Mouse (Mus musculus): ENCODE results near the gene Babam2.
"Not testable (repeated sequence)": the region's sequence is repeated elsewhere in the genome, so short reads cannot be mapped to it uniquely, and the experiment has no call there.

Gene Babam2

DNA sequence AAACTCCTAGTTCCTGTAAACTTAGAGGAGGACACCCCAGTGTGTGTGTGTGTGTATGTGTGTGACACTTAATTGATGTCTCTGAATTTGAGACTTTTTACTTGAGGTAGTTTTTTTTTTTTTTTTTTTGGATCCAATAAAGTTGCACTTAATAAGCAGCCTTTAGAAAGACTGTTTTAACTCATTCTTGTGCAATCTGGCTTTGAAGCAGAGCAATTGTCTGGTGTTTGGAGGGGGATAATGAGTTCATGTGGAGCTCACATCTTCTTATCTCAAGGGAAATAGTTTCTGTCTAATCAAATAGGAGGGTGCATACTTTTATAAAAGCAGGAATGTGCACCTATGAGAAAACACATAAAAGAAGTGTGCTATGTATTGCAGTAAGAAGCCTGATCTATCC lies 142.5 kb downstream of the Babam2 start:
- DNase-seq: no peak

DNA sequence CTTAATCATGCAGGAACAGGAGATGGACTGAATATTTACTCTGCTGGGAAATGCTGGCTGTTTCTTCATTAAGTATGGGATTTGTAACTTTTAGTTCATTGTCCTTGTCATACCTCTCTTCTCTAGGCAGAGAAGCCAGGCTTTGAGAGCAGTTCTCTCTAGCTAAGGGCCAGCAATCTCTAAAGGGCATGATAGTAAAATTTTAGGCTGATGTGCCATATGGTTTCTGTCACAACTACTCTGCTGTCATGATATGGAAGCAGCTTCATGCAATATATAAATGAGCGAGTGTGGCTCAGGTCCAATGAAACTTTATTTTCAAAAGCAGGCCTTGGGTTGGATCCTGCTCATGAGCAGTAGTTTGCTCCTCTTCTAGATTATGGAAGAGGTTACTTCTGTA lies 142.9 kb downstream of the Babam2 start:
- DNase-seq: no peak

DNA sequence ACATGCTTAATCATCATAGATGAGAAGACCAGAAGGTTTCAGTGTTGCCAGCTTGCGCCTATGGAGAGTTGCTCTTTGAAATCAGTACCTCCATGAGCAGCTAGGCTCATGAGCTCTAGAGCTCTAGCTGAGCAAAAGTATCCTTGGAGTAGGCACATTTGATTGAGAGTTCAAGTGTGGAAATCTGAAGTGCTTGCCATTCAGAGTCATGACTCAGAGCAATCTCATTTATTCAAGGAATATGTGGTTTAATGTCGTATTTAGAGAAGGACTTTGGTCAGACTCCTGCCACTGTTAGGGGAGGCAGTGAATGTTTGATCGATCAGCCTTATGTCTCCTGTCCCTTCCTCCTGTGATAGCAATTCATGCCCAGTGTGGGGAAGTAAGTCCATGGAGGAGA lies 147.4 kb downstream of the Babam2 start:
- DNase-seq: no peak

DNA sequence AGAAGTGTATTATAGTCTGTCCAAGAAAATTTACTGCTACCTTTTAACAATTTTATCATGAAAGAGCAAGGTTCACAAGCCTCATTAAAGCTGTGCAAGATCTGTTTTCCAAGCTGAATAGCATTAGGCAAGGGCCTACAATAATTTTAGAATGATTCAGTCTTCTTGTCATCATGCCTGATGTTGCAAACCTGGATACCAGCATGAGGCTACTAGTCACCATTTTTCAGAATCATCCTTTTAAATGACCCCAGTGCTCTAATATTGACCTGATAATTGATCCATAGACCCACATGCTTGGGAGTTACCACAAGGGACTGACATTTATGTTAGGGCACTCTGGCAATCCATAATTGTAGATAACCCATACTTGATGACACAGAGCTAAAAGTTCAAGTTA lies 149.5 kb downstream of the Babam2 start:
- no peak for DNase-seq

DNA sequence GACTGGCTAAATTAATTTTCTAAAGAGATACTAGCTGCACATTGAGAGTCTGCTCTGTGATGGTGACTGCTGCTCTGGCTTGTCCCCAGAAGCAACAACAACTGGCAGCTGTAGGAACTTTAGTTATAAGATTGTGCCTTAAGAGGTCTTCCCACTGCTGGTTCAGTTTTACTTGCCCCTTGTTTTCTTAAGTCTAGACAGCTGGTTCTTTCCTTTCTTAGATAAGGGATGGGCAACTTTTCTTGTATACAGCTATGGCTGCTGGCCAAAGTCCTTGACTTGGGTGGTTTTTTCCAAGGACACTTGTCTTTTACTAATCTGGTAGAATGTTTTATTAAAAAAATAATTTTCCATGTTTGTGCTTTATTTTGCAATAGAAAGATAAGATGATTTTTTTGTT lies 151.5 kb downstream of the Babam2 start:
- no peak for DNase-seq

DNA sequence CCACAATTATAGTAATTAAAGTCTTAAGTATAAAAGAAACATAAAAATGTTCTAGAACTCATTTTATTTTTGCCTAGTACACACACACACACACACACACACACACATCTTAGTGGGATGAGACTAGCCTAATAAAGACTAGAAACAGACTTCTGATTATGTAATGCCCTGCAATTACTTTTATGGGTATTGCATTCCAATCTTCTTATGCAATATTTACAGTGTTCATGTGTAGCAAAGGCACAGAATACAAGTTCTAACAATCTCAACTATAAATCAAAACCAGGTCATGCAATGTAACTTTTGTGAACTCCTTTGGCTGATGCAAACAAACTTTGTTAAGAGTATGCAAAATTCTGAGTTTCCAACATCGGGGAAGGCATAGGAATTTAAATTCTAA lies 155.3 kb downstream of the Babam2 start:
- no peak for DNase-seq

DNA sequence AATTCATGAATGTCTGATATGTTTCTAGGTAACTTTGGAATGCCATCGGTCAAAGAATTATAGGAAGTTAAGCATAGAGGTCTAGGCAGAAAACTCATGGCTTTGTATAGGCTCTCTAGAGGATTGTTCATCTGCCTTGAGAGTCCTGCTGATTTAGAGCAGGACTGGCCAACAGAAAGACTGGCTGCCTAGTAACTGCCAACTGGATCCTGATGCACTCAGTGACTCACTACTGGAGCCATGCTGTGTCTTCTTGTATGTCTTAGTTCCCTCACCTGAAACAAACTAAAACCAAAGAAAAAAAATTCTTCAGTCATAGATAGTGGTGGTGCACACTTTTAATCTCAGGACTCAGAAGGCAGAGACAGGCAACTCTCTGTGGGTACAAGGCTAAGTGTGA lies 156.3 kb downstream of the Babam2 start:
- DNase-seq: no peak

DNA sequence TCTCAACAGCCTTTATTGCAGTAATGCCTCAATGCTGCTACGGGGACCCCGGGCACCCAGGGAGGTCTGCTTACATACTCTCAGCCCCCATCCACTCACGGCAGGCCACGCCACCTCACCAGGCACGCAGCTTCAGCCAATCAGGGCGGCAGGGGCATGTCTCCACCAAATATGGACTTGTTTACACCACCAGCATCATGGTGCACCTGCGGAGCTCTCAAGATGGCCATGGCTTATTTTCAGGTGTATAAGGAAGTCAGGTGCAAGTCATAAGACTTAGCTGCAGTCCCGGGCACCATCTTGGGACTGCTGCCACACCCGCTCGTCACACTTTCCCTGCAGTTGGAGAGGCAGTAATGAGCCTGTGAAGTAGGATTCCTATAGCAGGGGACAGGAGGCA lies 161.4 kb downstream of the Babam2 start:
- not testable (repeated sequence) for DNase-seq

DNA sequence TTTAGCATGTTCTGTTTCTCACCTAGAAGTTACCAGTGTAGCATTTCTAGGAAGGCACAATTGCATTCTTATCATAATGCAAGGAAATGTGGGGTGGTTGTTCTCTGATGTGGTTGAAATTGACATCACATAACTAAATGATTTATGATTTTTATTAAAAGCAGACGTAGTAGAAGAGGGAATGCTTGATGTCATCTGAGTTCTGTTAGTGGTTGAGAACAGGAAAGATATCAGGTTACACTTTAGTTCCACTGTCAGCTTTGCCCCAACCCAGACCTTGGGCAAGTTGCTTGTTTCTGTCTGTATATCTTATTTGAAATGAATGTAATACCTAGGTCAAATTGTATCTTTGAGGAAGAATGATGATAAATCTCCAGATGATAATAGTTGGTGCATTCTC lies 162.9 kb downstream of the Babam2 start:
- peak; percentile 40 for DNase-seq

DNA sequence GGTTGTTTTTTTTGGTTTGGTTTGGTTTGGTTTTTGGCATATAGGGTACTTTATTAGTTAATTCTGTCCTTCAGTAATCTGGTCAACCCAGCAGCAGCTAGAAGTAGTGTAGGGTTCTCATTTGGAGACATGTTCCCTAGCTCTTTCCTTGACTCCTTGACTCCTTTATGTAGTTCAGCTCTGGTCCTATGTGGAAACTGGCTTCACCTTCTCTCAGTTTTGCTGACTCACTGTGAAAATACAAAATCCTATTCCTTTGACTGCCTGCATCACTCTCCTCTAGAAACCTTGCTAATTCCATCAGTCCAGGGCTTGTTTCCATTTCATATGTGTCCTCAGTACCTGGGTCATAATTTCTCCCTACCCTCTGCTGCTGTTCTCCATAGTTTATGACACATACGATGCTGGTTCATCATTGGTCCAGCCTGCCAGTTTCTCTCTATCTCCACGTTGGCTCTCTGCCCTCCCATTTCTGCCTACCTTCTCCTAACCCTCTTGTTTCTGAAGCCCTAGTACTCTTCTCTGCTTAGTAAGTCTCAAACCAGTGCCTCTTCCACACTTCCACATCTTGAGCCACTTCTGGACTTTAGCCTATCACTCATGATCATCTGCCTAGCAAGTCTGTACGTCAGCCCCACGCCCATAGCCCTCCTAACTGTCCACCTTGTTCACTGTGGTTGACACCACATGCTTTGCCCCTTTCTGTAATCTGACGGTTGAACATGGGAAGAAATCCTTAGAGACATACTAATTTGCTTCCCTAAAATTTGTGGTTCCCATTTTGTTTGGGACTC lies 163.5 kb downstream of the Babam2 start:
- no peak for DNase-seq

DNA sequence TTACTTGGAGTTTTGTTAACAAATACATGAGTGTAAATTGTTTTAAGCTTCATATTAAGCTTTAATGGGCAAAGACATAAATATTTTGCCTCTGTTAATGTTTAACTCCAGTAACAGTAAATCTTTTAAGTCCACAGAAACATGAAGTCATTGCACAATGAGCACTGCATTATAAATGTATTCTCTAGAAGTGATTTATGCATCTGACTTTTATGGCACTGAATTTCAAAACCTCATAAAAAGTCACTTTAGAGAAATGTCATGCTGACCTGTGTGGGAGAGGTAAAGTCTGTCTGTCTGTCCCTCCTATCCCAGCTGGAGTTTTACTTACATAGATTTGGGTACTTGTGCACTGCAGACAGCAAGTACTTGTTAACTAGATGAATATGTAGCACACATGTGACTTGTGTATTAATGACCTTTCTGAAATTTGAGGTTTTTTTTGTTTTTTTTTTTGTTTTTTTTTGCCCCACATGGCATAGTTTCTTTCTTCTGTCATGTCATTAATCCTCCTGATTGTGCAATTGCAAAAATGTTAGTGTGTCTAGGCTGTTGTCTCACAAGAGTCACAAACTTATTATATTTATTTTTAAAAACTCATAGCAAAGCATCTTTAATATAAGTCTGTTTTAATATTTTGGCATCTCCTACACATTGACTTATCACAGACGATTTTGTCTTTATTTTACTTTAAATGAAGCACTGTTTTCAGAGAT lies 165.4 kb downstream of the Babam2 start:
- DNase-seq: no peak

DNA sequence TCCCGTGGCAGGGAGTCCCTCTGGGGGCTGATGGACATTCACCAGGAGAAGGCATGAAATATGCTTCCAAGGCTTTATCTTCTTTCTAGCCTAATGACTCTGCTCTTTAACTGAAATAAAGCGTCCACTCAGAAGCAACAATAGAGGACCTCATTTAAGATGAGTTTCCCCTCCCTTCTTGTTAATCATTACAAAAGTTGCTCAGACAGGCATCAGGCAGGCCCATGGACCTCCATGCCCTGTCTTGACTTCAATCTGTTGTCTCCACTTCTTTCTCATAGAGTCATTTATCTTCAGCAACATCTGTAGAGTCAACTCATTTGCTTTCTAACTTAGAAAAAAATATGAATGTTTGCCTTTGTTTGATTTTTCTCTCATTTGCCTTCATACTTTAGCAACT lies 166.6 kb downstream of the Babam2 start:
- DNase-seq: no peak

DNA sequence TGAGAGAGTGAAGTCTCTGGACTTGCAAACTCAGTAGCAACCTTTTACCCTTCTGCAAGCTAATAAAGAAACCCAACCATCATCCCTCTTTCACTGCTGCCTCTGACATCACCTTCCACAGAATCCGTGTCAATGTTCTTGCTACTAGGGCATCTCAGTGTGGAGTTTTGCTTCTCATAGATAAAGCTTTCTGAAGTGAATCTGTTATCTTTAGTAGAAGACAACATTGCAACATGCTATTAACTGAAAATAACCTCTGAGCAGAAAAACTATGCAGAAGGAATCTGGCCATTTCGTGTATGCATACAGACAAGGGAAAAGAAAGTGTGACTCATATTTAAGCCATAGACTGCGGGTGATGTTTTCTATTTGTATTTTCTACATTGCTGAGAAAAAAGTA lies 168.6 kb downstream of the Babam2 start:
- DNase-seq: no peak

DNA sequence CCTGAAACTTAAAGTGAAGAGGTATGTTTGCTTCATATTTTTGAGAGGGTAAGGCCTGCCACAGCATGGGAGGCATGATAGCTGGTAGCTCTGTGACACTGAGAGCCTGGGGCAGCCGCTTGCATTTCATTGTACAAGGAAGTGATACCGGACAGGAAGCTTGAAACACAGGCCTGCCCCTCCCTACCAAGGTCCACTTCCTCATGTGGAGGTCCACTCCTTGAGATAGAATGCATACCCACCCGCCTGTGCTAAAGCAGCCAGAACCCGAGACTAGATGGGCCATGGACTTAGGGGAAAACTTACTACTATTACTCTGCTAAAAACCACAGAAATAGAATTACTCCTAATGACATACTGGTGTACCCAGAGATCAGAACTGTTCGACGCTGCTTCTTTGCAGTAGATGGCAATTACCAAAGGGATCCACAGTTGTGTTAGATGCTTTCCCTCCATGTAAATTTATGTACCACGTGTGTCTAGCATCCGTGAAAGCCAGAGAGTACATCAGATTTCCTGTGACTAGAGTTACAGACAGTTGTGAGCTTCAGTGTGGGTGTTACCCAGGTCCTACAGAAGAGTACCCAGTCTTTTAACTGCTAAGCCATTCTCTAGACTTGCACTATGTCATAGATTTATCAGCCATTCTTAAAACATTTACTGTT lies 173.5 kb downstream of the Babam2 start:
- DNase-seq: no peak

DNA sequence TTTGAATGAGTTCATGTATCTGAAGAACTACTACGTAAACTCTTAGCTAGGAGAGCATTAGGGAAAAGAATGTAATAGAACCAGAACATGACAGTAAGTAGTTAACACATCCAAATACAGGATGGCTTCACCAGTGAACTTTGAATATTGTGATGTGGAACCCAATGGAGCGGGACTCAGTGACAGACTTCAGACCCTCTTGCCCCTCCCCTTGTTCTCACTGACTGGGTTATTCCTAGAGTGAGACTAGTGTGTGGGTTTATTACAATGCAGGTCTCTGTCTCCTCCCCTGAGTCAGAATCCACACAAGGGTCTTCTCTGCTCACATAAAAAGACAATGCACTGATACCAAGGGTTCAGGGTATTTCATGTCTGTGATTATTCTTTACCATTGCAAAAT lies 175.8 kb downstream of the Babam2 start:
- no peak for DNase-seq

DNA sequence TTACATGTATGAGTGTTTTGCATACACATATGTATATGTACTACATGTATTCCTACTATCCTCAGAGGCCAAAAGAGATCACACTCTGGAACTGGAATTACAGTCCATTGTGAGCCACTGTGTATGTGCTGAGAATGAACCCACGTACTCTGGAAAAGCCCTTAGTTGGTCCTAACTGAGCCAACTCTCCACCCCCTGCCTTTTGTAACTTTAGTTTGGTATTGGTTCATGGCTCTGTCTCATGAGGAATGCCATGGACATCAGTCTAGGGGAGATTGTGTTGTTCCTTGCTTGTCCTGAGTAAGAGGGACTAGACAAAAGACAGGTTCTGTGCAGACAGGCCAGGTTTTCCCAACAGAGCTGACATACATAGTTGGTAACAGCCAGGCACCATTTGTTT lies 177.1 kb downstream of the Babam2 start:
- no peak for DNase-seq

DNA sequence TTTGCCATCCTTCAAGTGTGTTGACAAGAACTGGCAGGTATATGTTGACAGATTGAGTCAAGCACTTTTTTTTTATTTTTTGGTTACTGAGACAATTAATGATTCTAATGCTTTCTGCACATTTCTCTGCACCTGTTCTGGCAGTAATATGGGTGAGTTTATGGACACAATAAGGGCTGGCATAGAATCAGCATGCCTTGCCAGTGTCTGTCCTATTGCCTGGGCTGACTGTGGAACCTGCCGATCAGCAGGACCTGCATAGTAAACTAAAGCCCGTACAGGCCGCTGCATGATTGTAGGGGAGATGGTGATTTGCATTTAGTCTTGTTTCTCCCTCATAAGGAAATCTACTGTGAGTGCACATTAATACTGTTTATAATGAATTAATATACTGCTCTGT lies 178.0 kb downstream of the Babam2 start:
- no peak for DNase-seq

DNA sequence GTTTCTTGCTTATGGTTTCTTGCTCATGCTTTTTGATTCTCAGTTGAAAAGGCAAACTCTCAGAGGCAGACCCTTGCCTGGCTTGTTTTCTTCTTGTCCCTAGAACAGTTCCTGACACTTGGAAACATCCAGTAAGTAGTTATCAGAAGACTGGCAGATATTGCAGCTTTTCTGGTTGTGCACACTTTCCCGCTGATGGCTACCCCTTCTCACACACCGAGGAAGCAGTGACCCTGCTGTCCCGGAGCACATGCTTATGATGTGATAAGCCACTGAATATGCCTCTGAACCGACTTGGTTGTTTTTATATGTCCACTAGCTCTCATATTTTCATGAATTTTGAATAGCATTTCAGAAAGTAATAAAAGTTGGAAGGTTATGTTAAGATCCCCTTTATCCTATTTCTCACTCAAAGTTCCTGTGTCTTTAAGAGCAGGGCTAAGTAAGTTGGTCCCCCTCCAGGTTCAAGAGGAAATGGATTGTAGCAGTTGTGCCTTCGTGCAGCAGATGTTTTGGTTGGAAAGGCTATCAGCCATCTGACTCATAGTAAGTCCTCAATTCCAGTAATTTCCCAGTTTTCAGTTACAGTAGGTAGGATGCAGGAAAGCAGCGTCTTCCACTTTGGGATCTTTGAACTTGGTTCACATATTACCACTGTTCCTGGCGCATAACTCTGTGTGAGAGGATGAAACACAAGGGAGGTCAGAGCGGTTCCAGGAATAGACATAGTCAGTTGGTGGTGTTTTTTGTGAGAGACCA lies 178.9 kb downstream of the Babam2 start:
- DNase-seq: no peak

DNA sequence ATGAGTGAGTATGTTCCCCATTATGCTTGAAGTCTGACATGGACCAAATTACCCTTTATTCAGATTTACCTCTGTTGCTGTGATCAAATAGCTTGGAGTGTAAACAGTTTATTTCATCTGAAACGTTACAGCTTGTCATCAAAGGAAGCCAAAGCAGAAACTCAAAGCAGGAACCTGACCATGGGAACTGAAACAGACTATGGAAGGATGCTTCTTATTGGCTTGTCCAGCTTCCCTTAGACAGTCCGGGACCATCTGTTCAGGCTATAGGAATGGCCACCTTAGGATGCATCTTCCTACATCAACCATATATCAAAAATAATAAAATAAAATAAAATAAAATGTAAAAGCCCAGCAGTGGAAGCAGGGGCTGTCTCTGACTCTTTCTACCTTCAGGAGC lies 183.0 kb downstream of the Babam2 start:
- no peak for DNase-seq

DNA sequence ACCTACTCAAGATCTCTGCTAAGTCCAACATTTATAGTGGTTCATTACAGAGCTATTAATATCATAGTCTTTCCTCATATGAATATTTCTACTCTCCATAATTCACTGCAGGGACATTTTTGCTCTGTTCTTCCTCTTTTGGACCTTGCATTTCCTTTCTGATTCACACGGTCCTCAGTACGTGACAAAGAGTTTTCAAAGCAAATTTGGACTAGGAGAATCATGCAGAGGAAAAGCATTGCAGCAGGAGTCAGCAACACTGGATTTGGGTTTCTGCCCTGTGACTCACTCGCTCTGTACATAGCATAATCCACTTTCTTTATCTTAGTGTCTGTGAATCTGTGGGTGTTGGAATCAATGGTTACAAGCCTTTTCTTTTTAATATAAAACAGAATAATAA lies 184.8 kb downstream of the Babam2 start:
- no peak for DNase-seq

DNA sequence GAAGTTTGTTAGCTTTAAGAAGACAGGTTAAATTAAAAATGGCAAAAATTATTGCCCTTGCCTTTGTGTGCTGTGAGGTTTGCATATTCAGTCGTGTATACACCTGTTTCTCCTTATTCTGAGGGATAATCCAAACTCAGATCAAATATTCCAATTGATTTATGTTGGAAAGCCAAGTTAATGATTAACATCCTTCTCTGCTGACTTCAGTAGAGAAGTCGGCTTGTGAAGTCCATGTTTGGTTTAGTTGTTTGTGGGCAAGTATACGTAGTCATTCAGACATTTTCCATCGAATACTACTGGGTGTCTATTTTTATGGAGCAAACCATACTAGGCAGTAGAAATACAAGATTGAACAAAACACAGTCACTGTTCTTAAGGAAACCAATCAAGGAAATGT lies 187.5 kb downstream of the Babam2 start:
- no peak for DNase-seq

DNA sequence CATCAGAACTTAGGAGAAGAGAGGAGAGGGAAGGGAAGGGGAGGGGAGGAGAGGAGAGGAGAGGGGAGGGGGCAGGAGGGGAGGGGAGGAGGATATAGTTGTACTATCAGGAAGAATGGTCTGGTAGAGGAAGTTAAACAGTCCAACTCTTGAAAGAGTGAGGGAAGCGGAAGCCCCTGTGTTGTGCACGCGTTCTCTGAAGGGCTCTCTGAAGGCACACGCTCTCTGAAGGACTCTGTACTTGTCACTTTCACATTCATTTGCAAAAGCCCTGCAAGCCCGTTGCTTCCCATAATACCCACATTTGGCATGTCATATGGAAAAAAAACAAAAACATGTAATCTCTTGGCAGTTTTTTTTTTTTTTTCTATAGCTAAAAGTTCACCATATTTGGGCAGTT lies 190.1 kb downstream of the Babam2 start:
- no peak for DNase-seq

DNA sequence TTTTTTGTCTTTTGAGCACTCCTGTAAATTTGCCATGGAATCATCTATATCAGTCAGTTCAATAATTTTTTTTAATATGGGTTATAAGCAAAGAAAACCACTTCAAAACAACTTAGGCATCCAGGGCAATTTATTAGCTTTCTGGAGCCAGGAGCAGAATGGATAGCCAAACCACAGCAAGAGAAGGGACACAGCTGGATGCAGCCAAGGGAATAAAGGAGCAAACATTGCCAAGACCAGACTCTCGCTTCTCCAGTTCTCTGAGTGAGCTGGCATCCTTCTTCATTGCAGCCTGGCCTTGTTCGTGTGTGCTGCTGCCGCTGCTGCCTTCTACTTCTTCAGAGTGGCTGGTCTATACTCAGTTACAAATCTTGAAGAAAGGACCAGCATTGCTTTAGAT lies 190.9 kb downstream of the Babam2 start:
- DNase-seq: no peak
